Mouse (Mus musculus) ES-Bruce4 (cell line): ENCODE data around the gene Vmn1r4. TPM values are rescaled to one million over a fixed set of nuclear protein-coding genes. Genes with fewer than 3 reads are reported as not detected.

Experiments used
- H3K27ac ChIP-seq: 2 replicates; pipeline ENCODE4 v1.5.1; 2012; ENCODE audit warnings: low read length, inconsistent platforms; ENCODE audit not compliant: insufficient read depth
- H3K27me3 ChIP-seq: 2 replicates; pipeline ENCODE4 v1.6.1; 2012; ENCODE audit warnings: mild to moderate bottlenecking, low read length, inconsistent platforms; ENCODE audit not compliant: control insufficient read depth, poor library complexity, insufficient read depth, severe bottlenecking
- H3K36me3 ChIP-seq: 2 replicates; pipeline ENCODE4 v1.6.1; 2012; ENCODE audit warnings: inconsistent platforms, mild to moderate bottlenecking, low read length, moderate library complexity; ENCODE audit not compliant: control insufficient read depth, poor library complexity, insufficient read depth, severe bottlenecking
- H3K4me1 ChIP-seq: one replicate; pipeline ENCODE4 v1.8.1; 2011; ENCODE audit warnings: low read length; ENCODE audit not compliant: control insufficient read depth, insufficient read depth
- H3K4me3 ChIP-seq: 2 replicates; pipeline ENCODE4 v1.5.1; 2011; ENCODE audit warnings: low read depth, mild to moderate bottlenecking, low read length
- H3K9ac ChIP-seq: 2 replicates; pipeline ENCODE4 v1.6.1; 2012; ENCODE audit warnings: low read depth, mild to moderate bottlenecking, inconsistent platforms; ENCODE audit not compliant: poor library complexity, severe bottlenecking
- H3K9me3 ChIP-seq: replicated peaks from 2 replicates; pipeline ENCODE4 v1.6.1; 2012; ENCODE audit warnings: mild to moderate bottlenecking, low read length, inconsistent platforms; ENCODE audit not compliant: control insufficient read depth, poor library complexity, insufficient read depth, severe bottlenecking
- CTCF ChIP-seq: IDR thresholded peaks from one replicate; pipeline ENCODE4 v1.8.1; 2011; ENCODE audit warnings: low read depth, low read length
- EP300 ChIP-seq: IDR thresholded peaks from 2 replicates; pipeline ENCODE4 v1.6.1; 2011; ENCODE audit warnings: low read depth, low read length; ENCODE audit not compliant: insufficient read depth
- POLR2A ChIP-seq: IDR thresholded peaks from one replicate; pipeline ENCODE4 v1.8.1; 2011; ENCODE audit warnings: low read length; ENCODE audit not compliant: insufficient read depth
- polyA plus RNA-seq: library from polyadenylated mRNA; stranded (reverse); fragments of >200 nt; gene quantifications from 2 replicates; pipeline ENCODE4 v1.2.4, GENCODE M21; 2011; ENCODE audit warnings: low read depth; ENCODE audit not compliant: missing spikeins, insufficient read depth, insufficient read length

Vmn1r4 gene
- polyA plus RNA-seq, 1 experiment, result 0.78 TPM

DNA sequence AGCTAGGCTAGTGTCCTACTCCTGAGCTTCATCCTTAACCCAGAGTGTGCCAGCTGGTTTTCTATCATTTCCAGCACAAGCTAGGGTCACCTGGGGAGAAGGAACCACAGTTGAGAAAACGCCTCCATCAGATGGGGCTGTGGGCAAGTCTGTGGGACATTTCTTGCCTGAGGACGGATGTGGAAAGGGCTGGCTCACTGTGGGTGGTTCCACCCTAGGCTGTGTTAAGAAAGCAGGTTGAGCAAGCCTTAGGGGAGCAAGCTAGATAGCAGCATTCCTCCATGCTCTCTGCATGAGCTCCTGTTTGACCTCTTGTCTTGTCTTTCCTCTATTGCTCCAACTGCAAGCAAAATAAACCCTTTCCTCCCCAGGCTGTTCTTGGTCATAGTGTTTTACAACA is 33.1 kb upstream of the Vmn1r4 start:
- Histone ChIP-seq H3K9me3 (no peaks in the 10 kb centered on the region), H3K9ac (no peak overlapping the region), H3K4me3 (no peak overlapping the region), H3K27ac (no peak overlapping the region), H3K36me3 (peaks cover 12% of the 10 kb centered on the region), H3K27me3 (no peaks in the 10 kb centered on the region), H3K4me1 (no peaks in the 10 kb centered on the region)
- TF ChIP-seq EP300 (no peak), CTCF (no peak), POLR2A (no peak)

DNA sequence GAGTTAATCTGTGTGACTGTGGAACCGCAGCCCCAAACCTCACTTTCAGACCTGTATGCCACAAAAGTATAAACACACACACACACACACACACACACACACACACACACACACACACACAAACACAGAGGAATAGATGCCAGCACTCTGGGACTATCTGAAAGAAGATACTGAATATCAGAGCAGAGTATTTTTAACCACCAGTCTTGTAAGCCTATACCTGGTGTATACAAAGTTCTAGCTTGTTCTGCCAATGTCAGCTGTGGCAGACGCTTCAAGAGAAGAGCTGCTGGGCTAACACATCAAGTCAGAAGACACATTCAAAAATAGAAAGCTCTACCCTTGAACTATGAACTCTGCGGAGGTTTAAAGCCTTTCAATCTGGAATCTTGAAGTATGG is 24.2 kb upstream of the Vmn1r4 start:
- Histone ChIP-seq H3K4me1 (peaks cover 4% of the 10 kb centered on the region), H3K27me3 (no peaks in the 10 kb centered on the region)
- TF ChIP-seq POLR2A, result no peak
- TF ChIP-seq CTCF, result no peak
- no peak for TF ChIP-seq EP300

DNA sequence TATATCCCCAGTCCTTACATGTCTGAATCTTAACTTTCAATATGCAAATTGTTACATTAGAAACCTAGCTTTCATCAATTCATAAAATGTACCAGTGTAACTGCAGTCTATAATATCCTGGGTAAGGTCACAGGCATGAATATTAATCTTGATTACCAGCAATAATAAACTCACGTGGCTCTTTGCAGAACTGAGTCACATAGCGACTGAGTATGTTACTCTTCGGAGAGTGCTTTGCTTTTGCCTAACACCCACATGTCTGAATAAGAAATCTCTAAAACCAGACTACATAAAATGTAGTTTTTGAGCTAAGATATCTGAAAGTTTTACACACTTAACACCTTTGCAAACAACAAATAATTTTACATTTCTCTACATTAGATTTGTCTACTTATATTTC is 22.5 kb upstream of the Vmn1r4 start:
- Histone ChIP-seq H3K4me1 (peaks cover 4% of the 10 kb centered on the region), H3K9ac (no peak overlapping the region), H3K4me3 (no peak overlapping the region), H3K36me3 (no peaks in the 10 kb centered on the region), H3K9me3 (no peaks in the 10 kb centered on the region), H3K27me3 (no peaks in the 10 kb centered on the region), H3K27ac (no peak overlapping the region)
- no peak for TF ChIP-seq POLR2A
- no peak for TF ChIP-seq EP300
- TF ChIP-seq CTCF, result no peak

More for the DNA sequence above, 24.2 kb upstream of the Vmn1r4 start:
- H3K36me3 ChIP-seq, result no peaks in the 10 kb centered on the region
- no peaks in the 10 kb centered on the region for H3K9me3 ChIP-seq
- H3K4me3 ChIP-seq, result no peak overlapping the region
- no peak overlapping the region for H3K27ac ChIP-seq
- no peak overlapping the region for H3K9ac ChIP-seq

DNA sequence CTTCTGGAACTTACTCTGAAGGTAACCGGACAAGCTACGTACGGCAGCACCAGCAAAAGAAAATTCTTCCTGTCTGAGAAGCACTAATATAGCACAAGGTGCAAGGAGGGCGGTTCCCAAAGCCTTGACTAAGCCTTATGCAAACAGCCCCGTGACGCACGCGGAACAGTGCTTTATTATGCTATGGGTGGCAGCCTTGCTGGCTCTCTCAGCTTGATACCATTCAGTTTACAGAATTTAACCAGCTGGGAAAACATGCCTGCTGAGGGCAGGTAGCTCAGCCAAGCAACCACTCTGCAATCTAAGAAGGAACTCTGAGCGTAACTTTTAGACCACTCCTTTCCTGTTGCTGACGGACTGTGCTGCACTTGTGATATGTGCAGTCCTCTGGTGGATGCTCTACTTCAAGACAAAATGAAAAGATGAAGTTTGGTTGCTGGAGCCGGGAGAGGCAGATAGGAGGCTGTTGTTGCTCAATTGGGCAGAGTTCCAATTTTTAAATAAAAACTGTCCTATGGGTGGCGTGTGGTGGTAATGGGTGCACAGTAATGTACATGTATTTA is 21.9 kb upstream of the Vmn1r4 start:
- no peak for TF ChIP-seq POLR2A
- peak; percentile 75 for TF ChIP-seq EP300
- 0 out of 2 replicates have a peak overlapping the region, but pooled peaks have one; percentile 5 for H3K27ac ChIP-seq

DNA sequence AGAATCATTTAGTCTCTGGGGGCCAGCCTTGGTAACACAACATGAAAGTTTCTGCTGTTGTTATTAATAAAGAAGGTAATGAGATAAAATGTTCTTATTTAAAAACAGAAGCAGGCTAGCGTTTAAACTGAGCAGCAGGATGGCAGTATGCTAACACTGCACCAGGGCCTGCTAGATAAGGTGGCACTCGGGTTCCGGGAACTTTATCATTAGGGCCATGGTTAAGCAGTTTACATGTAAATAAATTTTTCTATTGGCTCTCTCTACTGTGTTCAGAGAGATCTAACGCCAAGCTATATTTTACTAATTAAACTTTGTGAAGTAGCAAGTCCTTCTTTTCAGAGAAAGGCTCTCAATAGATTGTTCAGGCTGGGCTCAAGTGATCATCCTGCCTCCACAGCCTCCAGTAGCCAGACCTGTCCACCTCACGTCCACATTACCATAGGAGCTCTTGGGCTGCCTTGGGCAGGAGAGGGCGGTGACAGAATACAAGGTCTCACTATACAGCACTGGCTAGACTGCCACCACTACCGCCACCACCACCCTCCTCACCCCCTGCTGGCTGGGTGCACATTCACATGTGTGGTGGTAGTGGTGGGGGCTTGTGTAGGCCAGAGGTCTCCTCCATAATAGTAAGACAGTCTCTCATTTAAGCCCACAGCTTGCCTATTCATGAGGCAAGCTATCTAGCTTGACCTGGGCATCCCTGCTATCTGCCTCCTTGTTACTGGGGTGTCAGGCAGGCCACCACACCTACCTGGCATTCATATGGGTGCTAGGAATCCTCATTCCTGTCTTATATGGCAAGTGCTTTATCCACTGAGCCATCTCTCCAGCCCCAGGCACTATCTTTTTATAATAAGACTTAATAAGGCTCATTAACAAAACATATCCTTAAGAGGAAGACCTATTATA is 21.0 kb upstream of the Vmn1r4 start:
- Histone ChIP-seq H3K4me1 (peaks cover 4% of the 10 kb centered on the region), H3K4me3 (no peak overlapping the region), H3K9ac (no peak overlapping the region), H3K9me3 (no peaks in the 10 kb centered on the region), H3K36me3 (no peaks in the 10 kb centered on the region), H3K27ac (no peak overlapping the region), H3K27me3 (no peaks in the 10 kb centered on the region)
- TF ChIP-seq CTCF (no peak), POLR2A (no peak), EP300 (no peak)

More for the DNA sequence above, 21.9 kb upstream of the Vmn1r4 start:
- Histone ChIP-seq H3K36me3 (no peaks in the 10 kb centered on the region), H3K4me1 (peaks cover 4% of the 10 kb centered on the region), H3K9ac (no peak overlapping the region), H3K27me3 (no peaks in the 10 kb centered on the region), H3K9me3 (no peaks in the 10 kb centered on the region), H3K4me3 (no peak overlapping the region; the same call in 1 of the 2 replicates)

DNA sequence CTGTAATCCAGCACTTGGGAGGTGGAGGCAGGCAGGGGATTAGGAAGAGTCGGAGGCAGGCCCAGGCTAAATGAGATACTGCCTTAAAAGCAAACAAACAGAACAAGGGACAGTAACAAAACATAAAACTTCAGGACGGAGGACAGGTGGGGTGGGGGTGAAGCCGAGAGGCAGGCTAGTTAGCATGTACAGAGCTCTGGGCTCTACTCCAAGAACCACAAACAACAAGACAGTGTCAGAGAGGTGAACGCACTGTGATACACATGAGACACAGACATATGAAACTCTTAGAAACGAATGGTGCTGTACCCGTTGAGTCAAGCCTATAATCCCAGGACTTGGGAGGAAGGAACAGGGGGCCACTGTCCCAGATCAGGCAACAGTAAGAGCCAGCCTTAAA is 20.0 kb upstream of the Vmn1r4 start:
- no peaks in the 10 kb centered on the region for H3K27me3 ChIP-seq
- TF ChIP-seq EP300 (no peak), POLR2A (no peak), CTCF (no peak)
- no peak overlapping the region for H3K27ac ChIP-seq
- H3K9me3 ChIP-seq, result no peaks in the 10 kb centered on the region
- no peak overlapping the region for H3K9ac ChIP-seq
- H3K4me1 ChIP-seq, result peaks cover 4% of the 10 kb centered on the region
- no peaks in the 10 kb centered on the region for H3K36me3 ChIP-seq
- no peak overlapping the region for H3K4me3 ChIP-seq
